Mouse (Mus musculus) hindbrain, postnatal 0 days (tissue): ENCODE data around the gene Xylt1. TPM values are rescaled to one million over a fixed set of nuclear protein-coding genes. Genes with fewer than 3 reads are reported as not detected.

Experiments used
- ATAC-seq: fragments of 200-750 bp; cut with Nextera tagmentation; 2 replicates; pipeline ENCODE4 v1.8.0; 2017; ENCODE audit warnings: mild to moderate bottlenecking, moderate TSS enrichment, moderate library complexity
- DNase-seq: peaks from one replicate; pipeline ENCODE4 v3.0.0-alpha.2; 2015; ENCODE audit warnings: low spot score
- H3K27ac ChIP-seq: fragments of 300-500 bp; sonication (generic); 2 replicates; pipeline ENCODE4 v1.5.1; 2014; ENCODE audit warnings: mild to moderate bottlenecking
- H3K27me3 ChIP-seq: fragments of 300-500 bp; sonication (generic); 2 replicates; pipeline ENCODE4 v1.6.1; 2014; ENCODE audit warnings: low read length, mixed read lengths; ENCODE audit not compliant: insufficient read depth
- H3K36me3 ChIP-seq: fragments of 300-500 bp; sonication (generic); 2 replicates; pipeline ENCODE4 v1.6.1; 2014; ENCODE audit warnings: low read length, mixed read lengths; ENCODE audit not compliant: insufficient read depth
- H3K4me1 ChIP-seq: fragments of 300-500 bp; sonication (generic); 2 replicates; pipeline ENCODE4 v1.6.1; 2014; ENCODE audit warnings: antibody characterized with exemption, low read length, mixed read lengths; ENCODE audit not compliant: insufficient read depth
- H3K4me2 ChIP-seq: fragments of 300-500 bp; sonication (generic); 2 replicates; pipeline ENCODE4 v1.6.1; 2014; ENCODE audit warnings: low read depth, mild to moderate bottlenecking, low read length, moderate library complexity, mixed read lengths
- H3K4me3 ChIP-seq: fragments of 300-500 bp; sonication (generic); 2 replicates; pipeline ENCODE4 v1.5.1; 2014; ENCODE audit warnings: low read length
- H3K9ac ChIP-seq: fragments of 300-500 bp; sonication (generic); replicated peaks from 2 replicates; pipeline ENCODE4 v1.6.1; 2014; ENCODE audit warnings: mild to moderate bottlenecking, low read length, moderate library complexity, mixed read lengths
- H3K9me3 ChIP-seq: fragments of 300-500 bp; sonication (generic); 2 replicates; pipeline ENCODE4 v1.6.1; 2016; ENCODE audit warnings: low read length, mixed read lengths
- CTCF ChIP-seq: IDR thresholded peaks from 2 replicates; pipeline ENCODE4 v1.5.1; 2016; ENCODE audit warnings: antibody characterized with exemption, control low read depth, low read depth
- WGBS: fragments of 180-500 bp; shearing (Covaris S2); extraction: QIAGEN DNeasy Blood & Tissue Kit; methylation state at CpG from one replicate; pipeline ENCODE4 v1.1.7; 2014; 5-methylcytosine and 5-hydroxymethylcytosine counted together
- polyA plus RNA-seq: library from polyadenylated mRNA; unstranded; fragments of >200 nt; fragmentation: Nextera tagmentation; extraction: Ambion mirVana; gene quantifications from 2 replicates; pipeline ENCODE4 v1.2.1, GENCODE M21; 2015
- total RNA-seq: library from RNA; depleted of rRNA; stranded (reverse); fragments of >200 nt; gene quantifications from 2 replicates; pipeline ENCODE4 v1.2.3, GENCODE M21; 2014

Xylt1 gene
- total and polyA plus RNA-seq, 2 experiments from 2014 or later: 3.0 to 16.6 TPM

DNA sequence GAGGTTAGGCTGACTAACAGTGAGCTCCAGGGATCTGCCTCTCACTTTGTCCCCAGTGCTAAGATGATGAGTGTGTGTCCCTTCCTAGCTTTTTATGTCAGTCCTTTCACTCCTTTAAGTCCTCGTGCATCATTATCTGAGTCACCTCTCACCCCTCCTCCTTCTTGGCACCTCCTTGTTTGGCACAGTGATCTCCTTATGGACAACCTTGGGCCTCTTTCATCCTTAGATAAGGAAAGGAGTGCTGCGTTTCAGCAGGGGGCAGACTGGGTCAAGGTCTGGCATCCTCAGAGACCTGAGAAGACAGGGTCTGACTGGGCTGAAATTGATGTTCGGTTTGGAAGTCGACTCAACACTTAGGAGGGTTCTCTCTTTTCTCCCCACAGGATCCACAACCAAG, 94.3 kb downstream of the Xylt1 start:
- Histone ChIP-seq H3K27me3 (no peaks in the 10 kb centered on the region), H3K4me2 (no peak overlapping the region), H3K9ac (no peak overlapping the region), H3K4me3 (no peak overlapping the region), H3K36me3 (no peaks in the 10 kb centered on the region), H3K27ac (no peak overlapping the region), H3K4me1 (peaks cover 23% of the 10 kb centered on the region), H3K9me3 (no peaks in the 10 kb centered on the region)
- no peak for TF ChIP-seq CTCF
- DNase-seq: no peak
- 66% methylated on average over 4 of the region's 4 CpGs for WGBS
- no peak for ATAC-seq

DNA sequence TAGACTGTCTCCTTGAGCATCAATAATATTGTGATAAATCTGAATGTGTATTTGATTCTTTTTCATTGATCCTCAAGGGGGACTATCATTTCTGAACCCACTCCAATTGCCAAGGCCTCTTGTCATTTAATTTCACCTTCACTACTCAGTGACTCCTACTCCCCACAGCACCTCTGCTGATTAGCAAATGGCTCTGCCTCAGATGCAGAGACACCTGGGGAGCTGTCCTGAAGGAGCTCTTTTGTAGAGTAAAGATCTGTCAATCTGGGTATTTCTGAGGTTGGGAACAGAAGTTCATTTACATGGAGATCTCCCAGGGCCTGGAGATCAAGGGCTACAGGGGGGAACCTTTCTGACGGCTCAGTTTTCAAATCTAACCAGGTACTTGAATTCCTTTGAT, 98.2 kb downstream of the Xylt1 start:
- no peaks in the 10 kb centered on the region for H3K36me3 ChIP-seq
- 22% methylated on average over 1 of the region's 1 CpGs for WGBS
- no peak overlapping the region for H3K9ac ChIP-seq
- peaks cover 9% of the 10 kb centered on the region; the same call in 1 of the 2 replicates for H3K4me1 ChIP-seq
- no peak overlapping the region for H3K4me3 ChIP-seq
- no peak for DNase-seq
- H3K27ac ChIP-seq: no peak overlapping the region
- ATAC-seq: no peak
- no peak for TF ChIP-seq CTCF
- no peaks in the 10 kb centered on the region for H3K9me3 ChIP-seq
- no peaks in the 10 kb centered on the region for H3K27me3 ChIP-seq
- no peak overlapping the region for H3K4me2 ChIP-seq

DNA sequence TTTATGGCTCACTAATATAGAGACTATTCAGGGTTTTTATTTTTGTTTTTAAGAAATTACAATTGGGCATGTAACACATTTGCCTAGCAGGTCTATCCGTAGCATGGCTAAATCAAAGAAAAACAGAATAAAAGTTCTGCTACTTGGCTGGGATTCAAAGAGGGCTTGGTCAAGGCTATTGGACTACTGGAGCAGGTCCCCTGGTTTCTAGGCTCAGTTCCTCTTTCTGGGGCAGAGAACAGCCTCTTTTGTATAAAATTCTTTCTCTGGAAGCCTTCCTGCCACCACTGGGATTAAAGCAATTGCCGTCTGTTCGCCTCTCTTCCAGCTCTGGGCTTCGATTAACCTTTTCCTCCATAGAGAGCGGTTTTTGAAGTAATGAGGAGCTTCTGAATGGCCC, 100.1 kb downstream of the Xylt1 start:
- no peak for ATAC-seq
- no peaks in the 10 kb centered on the region for H3K9me3 ChIP-seq
- WGBS: 56% methylated on average over 5 of the region's 5 CpGs
- DNase-seq: no peak
- peaks cover 9% of the 10 kb centered on the region; the same call in 1 of the 2 replicates for H3K4me1 ChIP-seq
- H3K27me3 ChIP-seq: no peaks in the 10 kb centered on the region
- no peak overlapping the region for H3K4me2 ChIP-seq
- H3K27ac ChIP-seq: peak overlapping the region; percentile 46; the same call in 1 of the 2 replicates
- no peak overlapping the region for H3K9ac ChIP-seq
- H3K36me3 ChIP-seq: no peaks in the 10 kb centered on the region
- no peak overlapping the region for H3K4me3 ChIP-seq
- no peak for TF ChIP-seq CTCF

DNA sequence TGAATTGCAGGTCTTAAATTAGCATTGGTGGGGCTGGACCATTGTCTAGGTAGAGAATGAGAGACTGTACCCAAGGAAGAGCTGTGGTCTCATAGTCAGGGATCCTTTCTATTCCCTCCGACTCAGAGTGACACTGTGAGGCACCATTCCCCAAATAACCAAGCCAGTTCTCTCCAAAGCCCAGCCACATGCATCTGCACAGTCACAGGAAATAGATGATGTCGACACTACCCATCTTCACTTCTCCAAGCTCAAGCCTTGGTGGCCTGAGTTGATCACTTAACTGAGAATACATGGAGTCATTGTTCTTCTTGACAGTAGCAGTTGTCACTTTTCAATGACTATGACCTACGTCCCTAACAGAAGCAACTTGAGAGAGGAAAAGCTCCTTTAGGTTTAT, 100.6 kb downstream of the Xylt1 start:
- H3K27me3 ChIP-seq: no peaks in the 10 kb centered on the region
- H3K4me3 ChIP-seq: no peak overlapping the region
- H3K9me3 ChIP-seq: no peaks in the 10 kb centered on the region
- WGBS: 89% methylated on average over 3 of the region's 3 CpGs
- H3K36me3 ChIP-seq: no peaks in the 10 kb centered on the region
- DNase-seq (no peak), ATAC-seq (no peak)
- H3K4me1 ChIP-seq: peaks cover 9% of the 10 kb centered on the region; the same call in 1 of the 2 replicates
- TF ChIP-seq CTCF: no peak
- H3K27ac ChIP-seq: peak overlapping the region; percentile 46; the same call in 1 of the 2 replicates
- no peak overlapping the region for H3K4me2 ChIP-seq
- H3K9ac ChIP-seq: no peak overlapping the region

DNA sequence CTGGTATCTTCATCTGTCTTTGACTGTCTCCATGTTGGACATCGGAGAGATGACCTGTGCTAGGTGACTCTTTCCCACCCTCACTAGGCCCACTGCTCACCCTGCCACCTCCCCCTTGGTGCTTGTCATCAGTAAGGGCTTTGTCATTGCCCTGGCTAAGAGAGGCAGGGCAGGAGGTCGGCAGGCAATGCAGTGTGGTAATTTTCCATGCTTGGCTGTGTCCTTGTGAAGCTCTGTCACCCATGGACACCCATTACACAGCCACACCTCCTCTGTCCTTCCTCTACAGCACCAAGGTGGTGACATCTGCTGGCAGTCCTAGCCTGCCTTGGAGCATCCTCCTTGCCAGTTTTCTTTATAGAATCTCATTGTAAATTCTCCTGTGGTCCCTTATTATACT, 101.9 kb downstream of the Xylt1 start:
- Histone ChIP-seq H3K27ac (no peak overlapping the region), H3K36me3 (no peaks in the 10 kb centered on the region), H3K9ac (no peak overlapping the region), H3K4me1 (peaks cover 9% of the 10 kb centered on the region; the same call in 1 of the 2 replicates), H3K4me2 (no peak overlapping the region), H3K27me3 (no peaks in the 10 kb centered on the region), H3K9me3 (no peaks in the 10 kb centered on the region), H3K4me3 (no peak overlapping the region)
- no peak for TF ChIP-seq CTCF
- WGBS: 61% methylated on average over 2 of the region's 2 CpGs
- DNase-seq (no peak), ATAC-seq (no peak)

DNA sequence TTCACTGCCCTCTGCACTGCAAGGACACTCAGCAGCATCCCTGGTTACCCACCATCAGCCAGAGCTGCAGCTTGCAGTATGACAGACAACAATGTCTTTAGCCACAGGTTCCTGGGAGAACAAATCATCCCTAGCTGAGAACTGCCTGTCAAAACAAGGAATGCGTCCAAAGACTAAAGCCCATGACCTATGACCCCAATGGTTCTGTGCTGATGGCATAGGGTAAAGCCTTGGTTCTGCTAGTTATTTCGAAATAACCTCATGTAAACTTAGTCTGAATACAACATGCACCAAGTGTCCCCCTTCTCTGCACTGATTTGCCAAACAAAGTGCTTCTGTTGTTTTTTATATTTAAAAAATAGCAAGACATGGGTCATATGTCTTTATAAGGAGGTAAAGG, 103.8 kb downstream of the Xylt1 start:
- 59% methylated on average over 2 of the region's 2 CpGs for WGBS
- Histone ChIP-seq H3K9me3 (no peaks in the 10 kb centered on the region), H3K4me2 (no peak overlapping the region), H3K4me3 (no peak overlapping the region), H3K36me3 (no peaks in the 10 kb centered on the region), H3K27ac (no peak overlapping the region), H3K4me1 (peaks cover 6% of the 10 kb centered on the region; the same call in 1 of the 2 replicates), H3K9ac (no peak overlapping the region), H3K27me3 (no peaks in the 10 kb centered on the region)
- DNase-seq (no peak), ATAC-seq (no peak)
- no peak for TF ChIP-seq CTCF

DNA sequence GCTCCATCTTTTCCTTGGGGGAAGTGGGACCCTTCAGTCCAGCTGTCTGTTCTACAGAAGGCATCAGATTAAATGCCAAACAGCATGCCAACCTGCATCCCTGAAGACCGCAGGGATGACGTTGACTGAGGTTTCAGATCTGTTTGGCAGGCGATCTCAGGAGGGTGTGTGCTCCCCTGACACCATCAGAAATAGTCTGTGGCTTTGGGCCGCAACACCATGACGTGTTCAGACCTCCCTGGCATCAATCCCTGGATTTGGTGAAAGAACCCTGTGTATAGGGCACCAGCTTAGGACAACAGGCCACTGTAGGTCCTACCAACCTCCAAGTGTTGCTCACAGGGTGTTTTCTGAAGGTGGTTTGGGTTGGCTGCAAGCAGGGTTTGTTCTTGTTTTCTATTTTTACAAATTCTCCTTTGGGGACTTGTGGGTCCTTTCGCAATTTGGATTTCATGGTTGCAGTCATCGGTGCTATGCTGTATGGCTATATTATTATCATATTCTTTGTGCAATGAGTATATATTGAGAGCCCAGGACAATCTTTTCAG, 104.3 kb downstream of the Xylt1 start:
- Histone ChIP-seq H3K9ac (no peak overlapping the region), H3K4me3 (no peak overlapping the region), H3K27ac (no peak overlapping the region), H3K9me3 (no peaks in the 10 kb centered on the region), H3K4me1 (peaks cover 6% of the 10 kb centered on the region; the same call in 1 of the 2 replicates), H3K36me3 (no peaks in the 10 kb centered on the region), H3K4me2 (no peak overlapping the region), H3K27me3 (no peaks in the 10 kb centered on the region)
- TF ChIP-seq CTCF: no peak
- 76% methylated on average over 7 of the region's 7 CpGs for WGBS
- DNase-seq (no peak), ATAC-seq (no peak)
